Mouse (Mus musculus): Measurements from ENCODE around the gene Aldh16a1.

The Aldh16a1 gene

DNA sequence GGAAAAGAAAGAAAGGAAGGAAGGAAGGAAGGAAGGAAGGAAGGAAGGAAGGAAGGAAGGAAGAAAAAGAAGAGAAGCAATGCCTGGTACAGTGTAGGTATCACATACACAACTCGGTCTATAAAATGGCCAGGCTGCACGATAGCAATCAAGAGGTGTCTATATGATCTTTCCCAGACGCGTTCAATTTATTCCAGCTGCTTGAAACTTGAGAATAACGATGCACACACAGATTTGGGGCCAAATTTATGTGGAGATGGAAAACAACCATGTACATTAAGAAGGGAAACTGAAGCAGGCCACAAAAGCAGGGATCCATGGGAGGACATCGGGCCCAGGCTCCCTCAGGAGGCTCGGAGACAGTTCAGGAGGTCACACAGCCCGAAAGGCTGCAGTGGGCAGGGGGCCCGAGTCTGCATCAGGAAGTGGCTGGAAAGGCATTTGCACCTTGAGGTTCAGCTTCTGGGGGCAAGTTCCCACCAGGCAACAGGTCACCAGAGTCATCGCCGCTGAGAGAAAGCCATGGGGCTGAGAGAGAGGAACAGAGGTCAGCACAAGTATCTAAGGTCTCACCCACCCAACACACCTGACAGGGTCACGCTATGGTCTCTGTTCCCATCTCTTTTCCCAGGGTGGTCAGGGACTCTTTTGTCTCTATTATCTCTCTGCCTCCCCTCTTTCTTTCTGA is 61.4 kb downstream of the Aldh16a1 start:
- in situ Hi-C loops (cut with MboI, MseI): no loop called here

DNA sequence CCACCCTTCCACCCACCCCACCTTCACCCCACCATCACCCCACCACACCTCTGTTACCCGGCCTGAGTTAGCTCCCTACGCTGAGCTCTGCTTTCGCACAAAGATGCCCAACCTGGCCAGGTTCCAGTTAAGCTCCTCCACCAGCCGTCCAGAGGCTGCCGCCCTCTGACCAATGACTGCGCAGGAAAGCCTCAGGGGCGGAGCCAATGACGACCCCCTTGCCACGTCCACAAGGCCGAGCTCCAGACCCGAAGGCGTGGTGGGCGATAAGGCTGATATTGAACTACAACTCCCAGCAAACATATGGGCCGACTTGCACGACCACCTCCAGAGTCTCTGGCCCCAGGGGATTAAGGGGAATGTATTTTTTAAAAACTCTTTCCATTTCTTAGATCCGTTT is 62.3 kb downstream of the Aldh16a1 start, which contains the start of gene Rcn3:
Gene Rcn3, minus strand, starts transcription at position 174 of the 400 bp plus-strand sequence.
- in situ Hi-C loops (cut with MboI, MseI): no loop called here

DNA sequence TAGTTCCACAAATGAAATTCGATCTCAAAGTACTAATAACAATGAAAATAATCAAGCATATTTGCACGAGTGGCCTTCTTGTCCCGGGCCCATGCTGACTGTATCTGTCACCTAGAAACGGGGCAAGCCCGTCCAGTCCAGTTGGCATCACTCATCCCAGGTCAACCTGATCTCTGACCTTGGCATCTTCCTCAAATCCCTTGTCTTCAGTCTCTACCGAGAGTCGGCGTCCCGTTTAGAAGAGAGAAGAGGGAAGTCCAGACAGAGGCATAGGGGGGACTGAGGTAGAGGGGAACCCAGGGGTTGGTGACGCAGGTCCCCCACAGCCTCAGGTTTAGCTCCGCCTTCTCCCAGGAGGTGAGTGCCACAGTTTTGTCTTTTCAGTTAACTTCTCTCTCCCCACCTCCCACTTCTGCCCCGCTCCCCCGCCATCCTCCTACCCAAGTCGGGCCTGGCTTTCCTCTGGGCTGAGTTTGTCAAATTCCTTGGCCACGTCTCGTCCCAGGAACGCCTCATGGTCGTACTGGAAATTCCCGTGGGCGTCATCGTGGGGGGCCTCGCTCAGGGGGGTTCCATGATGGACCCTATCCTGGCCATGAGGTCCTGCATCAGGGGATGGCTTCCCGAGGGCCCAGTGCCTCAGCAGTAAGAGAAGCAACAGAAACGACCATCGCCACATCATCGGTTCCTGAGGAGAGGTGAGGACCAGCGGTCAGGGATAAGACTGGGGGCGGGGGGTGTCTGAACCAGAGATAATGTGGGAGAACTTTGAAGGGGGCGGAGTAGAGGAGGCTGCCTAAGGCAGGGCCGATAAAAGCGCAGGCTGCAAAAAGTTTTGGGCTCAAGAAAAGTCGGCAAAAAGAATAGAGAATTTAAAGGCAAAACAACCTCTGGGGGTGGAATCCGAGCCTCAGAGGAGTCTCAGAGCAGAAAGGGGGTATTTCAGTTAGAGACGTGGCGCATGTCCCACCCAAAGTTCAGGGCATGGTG is 63.1 kb downstream of the Aldh16a1 start:
- in situ Hi-C loops (cut with MboI, MseI): no loop called here
